Mouse (Mus musculus): Measurements from ENCODE around the gene Snx17.

Gene Snx17

DNA sequence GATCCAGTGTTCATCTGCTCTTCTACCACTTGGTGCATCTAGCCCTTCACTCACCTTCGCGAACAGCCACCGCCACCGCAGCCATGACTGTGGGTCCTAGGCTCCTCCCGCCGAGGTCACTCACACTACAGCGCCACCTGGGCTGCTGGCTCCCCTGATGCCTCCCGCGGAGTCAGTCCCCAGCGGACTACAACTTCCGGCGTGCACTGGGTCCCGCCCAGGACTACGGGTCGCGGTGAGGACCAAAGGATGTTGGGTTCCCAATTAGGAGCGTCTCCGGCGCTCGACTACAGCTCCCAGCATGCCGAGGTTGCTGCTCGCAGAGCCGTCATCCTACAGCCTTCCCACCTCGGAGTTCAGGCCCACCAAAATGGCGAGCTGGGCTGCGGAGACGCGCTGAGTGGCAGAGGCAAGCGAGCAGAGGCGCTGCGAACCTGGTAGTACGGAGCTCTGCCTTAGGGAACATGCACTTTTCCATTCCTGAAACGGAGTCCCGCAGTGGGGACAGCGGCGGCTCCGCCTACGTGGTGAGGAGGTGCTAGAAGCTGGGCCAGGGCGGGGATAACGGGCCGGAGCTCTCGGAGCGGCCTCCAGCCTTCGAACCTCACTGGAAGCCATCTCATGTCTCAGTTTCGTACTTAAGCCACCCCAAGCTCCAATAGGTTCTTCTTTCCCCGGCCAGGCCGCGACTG lies at the start of gene Snx17, which contains the start of gene Eif2b4:
Snx17 (plus strand) TSS at position 289 of the 692 bp plus-strand sequence.
Eif2b4 (minus strand) TSS at position 492 of the 692 bp plus-strand sequence.
- peak; percentile 97 for DNase-seq (ENCODE audit: low read depth, low spot score)

DNA sequence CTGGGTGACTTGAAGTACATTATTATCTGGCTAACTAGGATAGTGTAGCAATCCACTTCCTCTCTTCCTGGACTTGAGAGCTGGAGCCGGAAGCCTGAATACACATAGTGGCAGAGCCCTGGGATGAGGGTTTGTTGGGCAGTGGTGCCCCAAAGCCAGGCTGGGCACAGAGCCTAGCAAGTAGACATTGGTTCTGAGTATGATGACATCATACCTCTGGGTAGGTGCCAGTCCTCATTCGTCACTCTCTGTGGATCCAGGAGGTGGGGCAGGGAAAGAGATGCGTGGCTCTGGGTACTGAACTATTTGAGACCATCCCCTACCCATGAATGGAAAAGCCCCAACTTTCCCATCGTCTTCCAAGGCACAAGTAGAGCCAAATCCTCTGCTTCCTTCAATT lies 43.2 kb upstream of the Snx17 start:
- no peak for DNase-seq (ENCODE audit: low read depth, low spot score)

GRCm38 (mm10) chr5:31151746-31152145 lies 41.3 kb upstream of the Snx17 start:
- DNase-seq (ENCODE audit: low read depth, low spot score), result no peak

- DNase-seq (ENCODE audit: low read depth, low spot score), result peak; percentile 58
Observed at GRCm38 (mm10) chr5:31153516-31154151, 39.4 kb upstream of the Snx17 start.

DNA sequence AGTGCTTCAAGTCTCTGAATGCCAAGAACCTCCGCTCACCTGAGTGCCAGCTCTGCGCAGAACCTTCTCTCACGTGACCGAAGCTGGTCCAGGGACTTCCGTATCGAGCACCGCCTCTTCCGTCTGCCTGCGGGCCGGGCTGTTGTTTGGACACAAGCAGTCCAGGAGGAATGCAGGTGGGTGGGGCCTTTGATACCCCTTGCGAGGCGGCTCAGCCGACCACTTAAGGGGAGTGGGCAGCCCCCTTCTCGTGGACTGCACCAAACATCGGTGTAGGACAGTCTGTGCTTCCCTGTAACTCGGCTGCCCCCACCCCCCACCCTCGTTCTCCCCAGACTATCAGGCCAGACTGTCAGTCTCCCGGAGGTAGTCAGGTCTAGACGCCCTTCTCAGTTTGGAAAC lies 38.9 kb upstream of the Snx17 start, which contains the start of gene Mpv17:
Mpv17 (minus strand) TSS at position 100 of the 402 bp plus-strand sequence.
- DNase-seq (ENCODE audit: low read depth, low spot score), result peak; percentile 89

- no peak for DNase-seq (ENCODE audit: low read depth, low spot score)
Observed at GRCm38 (mm10) chr5:31162462-31162861, 30.6 kb upstream of the Snx17 start.

DNA sequence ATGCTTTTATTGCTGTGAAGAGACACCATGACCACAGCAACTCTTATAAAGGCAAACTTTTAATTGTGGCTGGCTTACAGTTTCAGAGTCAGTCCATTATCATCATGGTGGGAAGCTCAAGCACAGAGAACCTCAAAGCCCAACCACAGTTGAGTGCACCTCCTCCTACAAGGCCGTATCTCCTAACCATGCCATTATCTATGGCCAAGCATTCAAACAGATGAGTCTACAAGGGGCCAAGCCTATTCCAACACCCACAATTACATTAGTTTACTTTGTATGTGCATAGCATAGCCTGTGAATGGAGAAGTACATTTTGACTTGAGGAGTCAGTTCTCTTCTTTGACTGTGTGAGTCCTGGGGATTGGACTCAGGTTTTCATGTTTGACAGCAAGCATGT lies 28.1 kb upstream of the Snx17 start:
- no peak for DNase-seq (ENCODE audit: low read depth, low spot score)

DNA sequence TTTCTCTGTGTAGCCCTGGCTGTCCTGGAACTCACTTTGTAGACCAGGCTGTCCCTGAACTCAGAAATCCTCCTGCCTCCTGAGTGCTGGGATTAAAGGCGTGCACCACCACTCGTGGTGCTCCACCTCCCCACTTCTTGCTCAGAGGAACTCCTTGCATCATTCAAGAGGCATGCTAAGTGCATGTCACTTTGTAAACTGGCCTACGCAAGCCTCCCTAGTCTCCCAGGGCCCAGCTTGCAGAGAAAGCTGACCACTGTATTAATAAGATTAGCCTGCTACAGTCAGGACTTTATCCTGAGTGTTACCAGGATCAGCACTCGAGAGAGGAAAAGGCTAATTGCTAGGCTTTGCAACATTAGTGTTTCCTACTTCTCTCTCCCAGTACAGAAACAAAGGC lies 24.4 kb upstream of the Snx17 start:
- no peak for DNase-seq (ENCODE audit: low read depth, low spot score)

- no peak for DNase-seq (ENCODE audit: low read depth, low spot score)
Observed at GRCm38 (mm10) chr5:31179301-31179765, 13.7 kb upstream of the Snx17 start.

- DNase-seq (ENCODE audit: low read depth, low spot score), result peak; percentile 94
Observed at GRCm38 (mm10) chr5:31179766-31180630, 13.0 kb upstream of the Snx17 start, which contains the start of the genes Gm29609 and Gtf3c2. TSS of gene Gm29609 (minus strand) at chr5:31179911. TSS of gene Gtf3c2 (minus strand) at chr5:31180144.

GRCm38 (mm10) chr5:31181183-31181770 lies 11.8 kb upstream of the Snx17 start:
- DNase-seq (ENCODE audit: low read depth, low spot score), result no peak

DNA sequence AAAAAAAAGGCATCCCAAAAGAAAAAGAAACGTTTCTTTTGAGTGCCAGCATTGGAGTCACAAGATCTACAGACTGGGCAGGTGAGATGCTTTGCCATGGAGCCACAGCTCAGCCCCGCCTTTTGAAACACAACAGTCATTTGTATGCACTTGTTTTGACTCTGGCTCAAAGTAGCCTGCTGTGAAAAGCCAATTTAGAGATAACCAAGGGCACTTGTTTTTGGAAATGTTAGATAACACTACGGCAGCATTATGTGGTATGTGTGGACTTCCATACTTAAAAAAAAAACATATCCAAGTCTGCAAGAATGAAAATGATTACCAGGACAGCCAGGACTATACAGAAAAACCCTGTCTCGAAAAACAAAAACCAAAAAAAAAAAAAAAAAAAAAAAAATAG lies 9.3 kb upstream of the Snx17 start:
- no peak for DNase-seq (ENCODE audit: low read depth, low spot score)

GRCm38 (mm10) chr5:31188223-31188840 lies 4.7 kb upstream of the Snx17 start:
- no peak for DNase-seq (ENCODE audit: low read depth, low spot score)

GRCm38 (mm10) chr5:31190201-31190600 lies 2.8 kb upstream of the Snx17 start:
- no peak for DNase-seq (ENCODE audit: low read depth, low spot score)

- peak; percentile 79 for DNase-seq (ENCODE audit: low read depth, low spot score)
Observed at GRCm38 (mm10) chr5:31192045-31192938, 735 bp upstream of the Snx17 start.

DNA sequence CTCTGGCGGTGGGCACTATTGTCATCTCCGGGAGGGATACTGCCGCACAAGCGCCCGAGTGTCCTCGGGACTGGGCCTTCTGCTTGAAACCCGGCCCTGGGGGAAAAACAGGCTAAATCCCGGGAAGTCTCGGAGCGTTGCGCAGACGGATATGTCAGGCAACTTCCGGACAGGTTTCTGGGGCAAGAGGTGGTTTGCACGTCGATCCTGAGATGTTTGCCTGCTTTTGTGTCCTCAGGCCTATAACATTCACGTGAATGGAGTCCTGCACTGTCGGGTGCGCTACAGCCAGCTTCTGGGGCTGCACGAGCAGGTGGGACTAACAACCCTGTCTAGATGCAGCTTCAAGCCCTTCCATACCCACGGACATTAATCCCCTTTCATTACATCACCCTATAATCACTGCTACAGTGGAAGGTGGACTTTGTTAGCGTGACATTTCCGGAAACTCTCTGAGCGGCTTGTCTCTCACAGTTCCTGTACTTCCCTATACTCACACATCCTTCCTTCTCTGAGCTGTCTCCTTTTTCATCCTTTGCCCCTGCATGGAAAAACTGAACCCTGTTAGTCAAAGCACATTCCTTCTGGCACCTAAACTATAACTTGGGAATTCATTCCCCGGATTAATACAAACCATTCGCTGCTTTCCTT lies 729 bp downstream of the Snx17 start:
- no peak for DNase-seq (ENCODE audit: low read depth, low spot score)

DNA sequence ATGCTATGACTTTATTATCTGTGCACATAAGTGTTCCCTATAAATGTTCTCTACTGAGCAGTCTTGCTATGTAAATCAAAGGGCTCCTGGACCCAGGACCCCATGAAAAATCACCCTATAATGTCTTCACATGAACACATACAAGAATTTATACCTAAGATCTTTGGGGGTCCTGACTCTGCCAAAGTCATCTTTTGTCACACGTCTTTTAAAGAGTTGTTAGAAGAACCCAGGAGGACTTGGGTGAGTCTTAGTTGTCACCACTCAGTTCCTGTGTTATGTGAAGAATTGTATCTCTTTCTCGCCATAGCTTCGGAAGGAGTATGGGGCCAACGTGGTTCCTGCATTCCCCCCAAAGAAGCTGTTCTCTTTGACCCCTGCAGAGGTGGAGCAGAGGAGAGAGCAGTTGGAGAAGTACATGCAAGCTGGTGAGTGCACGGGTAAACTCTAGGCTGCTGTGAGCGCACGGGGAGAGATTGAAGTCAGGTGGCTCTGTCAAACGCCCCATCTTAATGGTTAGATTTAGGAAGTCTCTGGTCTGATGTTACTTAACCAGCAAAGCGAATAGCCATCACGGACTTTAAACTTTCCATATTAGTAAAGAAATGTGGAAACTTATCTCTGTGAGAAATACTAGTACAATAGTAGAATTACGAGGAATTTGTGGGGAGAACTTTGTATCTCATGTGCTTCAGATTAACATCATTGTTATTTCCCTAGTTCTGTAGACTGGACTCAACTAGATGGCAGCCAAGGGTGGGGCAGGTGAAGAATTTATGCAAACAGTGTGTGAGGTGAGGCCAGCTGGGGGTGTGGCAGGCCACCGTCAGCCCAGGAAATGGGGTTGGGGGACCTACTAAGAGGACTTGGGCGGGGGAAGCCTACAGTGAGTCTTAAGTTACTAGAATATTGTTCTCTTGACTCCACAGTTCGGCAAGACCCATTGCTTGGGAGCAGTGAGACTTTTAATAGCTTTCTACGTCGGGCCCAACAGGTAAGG lies 1.8 kb downstream of the Snx17 start:
- no peak for DNase-seq (ENCODE audit: low read depth, low spot score)

DNA sequence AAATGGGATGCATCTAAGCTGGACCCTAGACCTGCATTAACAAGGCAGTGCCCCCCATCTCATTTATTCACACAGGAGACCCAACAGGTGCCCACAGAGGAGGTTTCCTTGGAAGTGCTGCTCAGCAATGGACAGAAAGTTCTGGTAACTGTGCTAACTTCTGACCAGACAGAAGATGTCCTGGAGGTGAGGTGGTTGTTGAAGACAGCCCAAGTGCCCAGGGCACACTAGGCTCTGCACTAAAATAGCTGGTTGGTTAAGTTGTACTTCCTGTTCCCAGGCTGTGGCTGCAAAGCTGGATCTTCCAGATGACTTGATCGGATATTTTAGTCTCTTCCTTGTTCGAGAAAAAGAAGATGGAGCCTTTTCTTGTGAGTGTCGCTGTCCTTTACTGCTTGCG lies 2.6 kb downstream of the Snx17 start:
- DNase-seq (ENCODE audit: low read depth, low spot score), result no peak

All from skeletal muscle tissue, adult 2 months (tissue).